Mouse (Mus musculus): ENCODE measurements around the gene Zfp36l1. TPM values are rescaled to one million over a fixed set of nuclear protein-coding genes. Genes with fewer than 3 reads are reported as not detected.

Zfp36l1 gene
- polyA plus RNA-seq, 1 experiment from 2014 or later: 23.7 TPM

DNA sequence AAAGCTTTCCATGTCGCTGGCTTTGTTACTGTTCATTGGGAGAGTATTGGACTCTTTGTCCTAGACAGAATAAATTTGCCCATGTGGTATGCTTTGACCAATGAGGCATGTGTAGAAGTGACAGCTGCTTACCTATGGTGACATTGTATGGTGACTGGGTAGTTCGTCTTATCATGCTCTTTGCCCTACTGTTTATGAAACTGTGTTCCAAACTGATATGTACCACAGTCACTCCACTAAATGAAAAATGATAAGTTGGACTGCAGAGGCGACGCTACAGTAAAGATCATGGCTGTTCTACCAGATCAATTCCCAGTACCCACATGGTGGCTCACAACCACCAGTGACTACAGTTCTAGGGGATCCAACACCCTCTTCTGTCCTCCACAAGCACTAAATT is 24.7 kb downstream of the Zfp36l1 start:
- Histone ChIP-seq H3K27me3 (no peaks in the 10 kb centered on the region), H3K36me3 (replicated peaks) (no peaks in the 10 kb centered on the region), H3K9ac (no peak overlapping the region; the same call in 1 of the 2 replicates), H3K27ac (replicated peaks) (peak overlapping the region; percentile 88), H3K4me2 (peak overlapping the region; percentile 42), H3K4me1 (replicated peaks) (peaks cover 81% of the 10 kb centered on the region), H3K4me3 (replicated peaks) (no peak overlapping the region), H3K9me3 (replicated peaks) (no peaks in the 10 kb centered on the region)
- peak; percentile 78 for ATAC-seq (ENCODE audit: insufficient read depth)
- WGBS (ENCODE audit: insufficient replicate concordance): 29% methylated on average over 4 of the region's 4 CpGs

DNA sequence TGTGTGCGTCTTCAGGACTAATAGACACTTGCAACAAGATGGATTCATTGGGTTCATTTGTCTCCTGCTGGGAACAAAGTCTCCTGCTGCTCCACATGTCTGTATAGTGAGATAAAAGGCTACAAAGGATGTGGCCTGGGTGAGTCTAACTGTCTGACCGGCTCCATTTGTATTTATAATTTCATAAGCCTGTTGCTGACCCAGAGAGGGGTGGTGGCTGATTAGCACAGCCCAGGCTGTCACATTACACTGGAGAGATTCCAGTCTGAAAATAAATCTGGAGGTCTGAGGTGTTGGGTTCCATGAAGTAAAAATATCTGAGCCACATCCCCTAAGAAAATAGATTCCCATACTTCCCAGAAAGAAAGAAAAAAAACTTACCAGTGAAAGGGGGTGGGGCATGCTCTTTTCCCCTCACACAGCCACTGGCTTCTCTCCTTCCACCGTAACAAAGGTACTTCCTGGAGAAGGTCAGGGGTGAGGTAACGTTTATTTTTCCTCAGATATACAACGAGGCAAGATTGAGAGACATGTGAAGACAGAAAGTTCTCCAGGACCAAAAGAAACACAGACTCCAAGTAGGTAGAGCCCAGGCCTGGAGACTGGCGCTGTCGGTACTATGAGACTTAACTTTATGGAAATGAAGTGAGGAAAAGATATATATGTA is 28.2 kb downstream of the Zfp36l1 start:
- H3K9ac ChIP-seq: no peak overlapping the region
- no peaks in the 10 kb centered on the region for H3K27me3 ChIP-seq
- WGBS (ENCODE audit: insufficient replicate concordance): 26% methylated on average over 7 of the region's 7 CpGs
- H3K4me2 ChIP-seq: peak overlapping the region; percentile 25
- no peaks in the 10 kb centered on the region for H3K36me3 ChIP-seq (replicated peaks)
- no peak overlapping the region for H3K4me3 ChIP-seq (replicated peaks)
- H3K4me1 ChIP-seq (replicated peaks): peaks cover 74% of the 10 kb centered on the region
- peak; percentile 14 for ATAC-seq (ENCODE audit: insufficient read depth)
- peak overlapping the region; percentile 92 for H3K27ac ChIP-seq (replicated peaks)
- no peaks in the 10 kb centered on the region for H3K9me3 ChIP-seq (replicated peaks)

DNA sequence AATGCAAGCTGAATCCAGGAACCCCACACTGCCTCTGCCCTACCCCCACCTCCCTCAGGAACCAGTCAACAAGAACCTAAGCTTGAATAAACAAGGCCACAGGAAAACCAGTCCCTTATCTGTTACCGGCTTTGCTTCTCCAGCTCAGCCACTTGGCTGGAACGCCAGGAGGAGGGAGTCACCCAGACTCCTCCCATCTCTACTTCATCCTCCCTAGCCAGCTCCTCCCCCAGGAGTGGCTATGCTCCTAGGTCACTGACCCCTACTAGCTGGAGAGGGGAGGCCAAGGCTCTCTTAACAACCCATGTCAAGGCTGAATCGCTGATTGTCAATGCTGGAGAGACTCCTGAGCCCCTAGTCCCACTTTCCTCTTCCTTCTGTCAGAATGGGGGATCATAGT is 28.9 kb downstream of the Zfp36l1 start:
- peak; percentile 85 for ATAC-seq (ENCODE audit: insufficient read depth)

DNA sequence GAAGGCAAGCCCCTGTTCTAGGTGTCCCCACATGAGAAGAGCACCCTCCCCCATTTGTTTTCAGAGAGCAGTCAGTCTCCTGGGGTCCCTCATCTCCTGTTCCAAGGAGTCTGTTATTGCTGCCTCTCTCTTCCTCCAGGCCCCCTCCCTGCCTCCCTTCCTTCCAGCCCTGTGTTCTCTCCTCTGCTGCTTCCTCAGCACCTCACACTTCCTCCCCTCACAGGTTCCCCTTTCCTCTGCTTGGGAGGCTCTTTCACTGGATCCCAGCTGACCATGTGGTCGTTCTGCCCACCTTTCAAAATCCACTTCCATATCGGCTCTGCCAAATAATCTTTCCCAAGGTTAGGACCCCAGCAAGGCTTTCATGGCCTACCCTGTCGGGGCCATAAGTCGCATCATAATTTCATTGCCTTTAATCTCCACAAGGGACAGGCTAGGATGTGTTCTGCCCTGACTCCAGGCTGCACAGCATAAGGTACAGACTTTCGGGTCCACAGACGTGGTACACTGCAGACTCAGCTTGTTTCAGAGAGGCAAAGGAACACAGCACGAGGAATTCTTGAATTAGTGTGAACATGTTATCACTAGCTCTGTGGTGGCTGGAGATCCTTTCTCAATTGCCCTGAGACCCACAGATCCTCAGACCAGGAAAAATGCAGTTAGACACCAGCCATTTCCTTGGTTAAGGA is 29.5 kb downstream of the Zfp36l1 start:
- peaks cover 62% of the 10 kb centered on the region for H3K4me1 ChIP-seq (replicated peaks)
- peak overlapping the region; percentile 92 for H3K27ac ChIP-seq (replicated peaks)
- peak overlapping the region; percentile 48 for H3K4me2 ChIP-seq
- no peaks in the 10 kb centered on the region for H3K27me3 ChIP-seq
- 17% methylated on average over 7 of the region's 7 CpGs for WGBS (ENCODE audit: insufficient replicate concordance)
- H3K9ac ChIP-seq: peak overlapping the region; percentile 41; the same call in 1 of the 2 replicates
- no peaks in the 10 kb centered on the region for H3K36me3 ChIP-seq (replicated peaks)
- ATAC-seq (ENCODE audit: insufficient read depth): peak; percentile 13; the same call in 1 of the 2 replicates
- H3K4me3 ChIP-seq (replicated peaks): no peak overlapping the region
- no peaks in the 10 kb centered on the region for H3K9me3 ChIP-seq (replicated peaks)

More for the DNA sequence above, 28.9 kb downstream of the Zfp36l1 start:
- Histone ChIP-seq H3K27me3 (no peaks in the 10 kb centered on the region), H3K9me3 (replicated peaks) (no peaks in the 10 kb centered on the region), H3K36me3 (replicated peaks) (no peaks in the 10 kb centered on the region), H3K27ac (replicated peaks) (peak overlapping the region; percentile 92), H3K9ac (peak overlapping the region; percentile 41; the same call in 1 of the 2 replicates), H3K4me1 (replicated peaks) (peaks cover 68% of the 10 kb centered on the region), H3K4me3 (replicated peaks) (no peak overlapping the region), H3K4me2 (peak overlapping the region; percentile 48)
- WGBS (ENCODE audit: insufficient replicate concordance): 5% methylated on average over 3 of the region's 3 CpGs

DNA sequence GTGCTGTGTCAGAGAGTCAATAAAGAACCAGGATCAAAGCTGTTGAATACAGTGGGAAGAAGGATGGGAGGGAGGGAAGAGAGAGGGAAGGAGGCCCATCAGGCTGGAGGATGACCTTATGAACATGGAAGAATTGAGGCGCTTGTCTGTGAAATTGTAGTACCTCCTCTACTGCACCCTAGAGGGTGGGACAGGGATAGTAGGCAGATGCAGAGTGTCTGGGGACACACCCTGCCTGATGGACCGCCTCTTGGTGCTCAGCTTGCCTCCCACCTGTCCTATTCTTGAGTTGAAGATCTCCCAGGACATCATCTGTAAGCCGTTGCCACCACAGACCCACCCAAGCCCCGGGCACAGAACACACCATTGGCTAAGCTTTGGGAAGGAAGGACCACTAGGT is 30.1 kb downstream of the Zfp36l1 start:
- Histone ChIP-seq H3K4me3 (replicated peaks) (no peak overlapping the region), H3K9ac (no peak overlapping the region), H3K4me1 (replicated peaks) (peaks cover 56% of the 10 kb centered on the region), H3K4me2 (0 out of 2 replicates have a peak overlapping the region, but pooled peaks have one; percentile 48), H3K36me3 (replicated peaks) (no peaks in the 10 kb centered on the region), H3K27me3 (no peaks in the 10 kb centered on the region), H3K27ac (replicated peaks) (peak overlapping the region; percentile 92), H3K9me3 (replicated peaks) (no peaks in the 10 kb centered on the region)
- peak; percentile 36 for ATAC-seq (ENCODE audit: insufficient read depth)
- 37% methylated on average over 4 of the region's 4 CpGs for WGBS (ENCODE audit: insufficient replicate concordance)

DNA sequence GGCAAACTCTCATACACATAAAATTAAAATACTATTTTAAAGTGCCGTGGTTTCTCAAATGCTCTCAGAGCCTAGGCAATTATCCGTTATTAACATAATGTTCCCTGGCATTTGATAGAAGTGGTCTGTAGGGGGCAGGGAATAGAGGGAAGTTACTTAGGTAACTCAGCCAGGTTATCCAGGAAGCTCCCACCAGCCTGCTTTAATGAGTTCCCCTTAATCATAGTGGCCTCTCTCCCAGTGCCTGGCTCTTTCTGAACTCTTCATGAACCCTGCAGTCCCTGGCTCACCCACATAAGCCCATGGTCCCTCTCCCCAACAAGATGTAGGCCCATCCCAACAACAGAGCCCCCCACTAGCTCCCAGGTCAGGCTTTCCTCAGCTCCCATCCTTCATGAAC is 31.4 kb downstream of the Zfp36l1 start:
- 77% methylated on average over 2 of the region's 2 CpGs for WGBS (ENCODE audit: insufficient replicate concordance)

DNA sequence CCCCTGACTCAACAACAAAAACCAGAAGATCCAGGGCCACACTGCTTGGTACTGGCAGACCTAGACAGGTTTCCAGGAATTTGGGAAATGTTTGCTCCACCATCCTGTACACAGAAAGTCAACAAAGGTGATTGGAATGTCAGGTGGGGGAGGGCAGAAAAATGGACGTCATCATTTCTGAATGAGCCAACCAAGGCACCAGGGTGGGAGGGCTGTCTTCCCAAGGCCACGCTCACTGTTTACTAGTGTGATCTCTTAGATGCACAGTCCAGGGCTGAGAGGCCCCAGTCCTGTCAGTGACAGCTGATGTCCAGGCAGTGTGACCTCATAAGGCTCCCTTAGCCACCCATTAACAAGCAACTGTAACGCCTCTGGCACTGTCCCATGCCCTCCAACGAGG is 32.9 kb downstream of the Zfp36l1 start:
- no peak overlapping the region for H3K4me3 ChIP-seq (replicated peaks)
- peak overlapping the region; percentile 76 for H3K27ac ChIP-seq (replicated peaks)
- H3K36me3 ChIP-seq (replicated peaks): no peaks in the 10 kb centered on the region
- H3K27me3 ChIP-seq: 0 out of 2 replicates have a peak, but pooled peaks cover 6% of the 10 kb centered on the region
- WGBS (ENCODE audit: insufficient replicate concordance): 68% methylated on average over 4 of the region's 4 CpGs
- no peak overlapping the region for H3K9ac ChIP-seq
- H3K4me1 ChIP-seq (replicated peaks): peaks cover 38% of the 10 kb centered on the region
- no peaks in the 10 kb centered on the region for H3K9me3 ChIP-seq (replicated peaks)
- H3K4me2 ChIP-seq: no peak overlapping the region
- peak; percentile 51 for ATAC-seq (ENCODE audit: insufficient read depth)

More for the DNA sequence above, 31.4 kb downstream of the Zfp36l1 start:
- Histone ChIP-seq H3K36me3 (replicated peaks) (no peaks in the 10 kb centered on the region), H3K9me3 (replicated peaks) (no peaks in the 10 kb centered on the region), H3K4me2 (no peak overlapping the region), H3K27me3 (no peaks in the 10 kb centered on the region), H3K9ac (no peak overlapping the region), H3K4me3 (replicated peaks) (no peak overlapping the region), H3K4me1 (replicated peaks) (peaks cover 50% of the 10 kb centered on the region), H3K27ac (replicated peaks) (no peak overlapping the region)
- ATAC-seq (ENCODE audit: insufficient read depth): no peak

DNA sequence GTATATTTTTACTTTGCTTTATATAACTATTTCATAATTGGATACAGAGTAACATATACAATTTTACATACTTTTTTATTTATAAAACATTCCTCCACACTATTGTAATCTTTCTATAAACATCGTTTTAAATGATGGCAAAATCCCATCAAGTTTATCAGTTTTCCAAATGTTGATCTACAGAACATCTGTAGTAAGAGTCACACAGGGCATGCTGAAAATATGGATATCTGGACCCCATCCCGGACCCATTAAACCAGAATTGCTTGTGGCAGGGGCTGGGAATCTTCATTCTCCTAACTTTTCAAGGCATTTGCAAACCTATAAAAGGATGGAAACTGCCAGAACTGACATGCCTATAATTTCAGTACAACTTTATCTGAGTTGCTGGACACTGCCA is 38.5 kb downstream of the Zfp36l1 start:
- ATAC-seq (ENCODE audit: insufficient read depth): no peak
- Histone ChIP-seq H3K27me3 (0 out of 2 replicates have a peak, but pooled peaks cover 6% of the 10 kb centered on the region), H3K9me3 (replicated peaks) (no peaks in the 10 kb centered on the region), H3K36me3 (replicated peaks) (no peaks in the 10 kb centered on the region), H3K9ac (no peak overlapping the region), H3K4me3 (replicated peaks) (no peak overlapping the region), H3K27ac (replicated peaks) (no peak overlapping the region), H3K4me2 (no peak overlapping the region), H3K4me1 (replicated peaks) (no peaks in the 10 kb centered on the region; the same call in 1 of the 2 replicates)
- 55% methylated on average over 2 of the region's 2 CpGs for whole genome bisulfite sequencing (ENCODE audit: insufficient replicate concordance)

DNA sequence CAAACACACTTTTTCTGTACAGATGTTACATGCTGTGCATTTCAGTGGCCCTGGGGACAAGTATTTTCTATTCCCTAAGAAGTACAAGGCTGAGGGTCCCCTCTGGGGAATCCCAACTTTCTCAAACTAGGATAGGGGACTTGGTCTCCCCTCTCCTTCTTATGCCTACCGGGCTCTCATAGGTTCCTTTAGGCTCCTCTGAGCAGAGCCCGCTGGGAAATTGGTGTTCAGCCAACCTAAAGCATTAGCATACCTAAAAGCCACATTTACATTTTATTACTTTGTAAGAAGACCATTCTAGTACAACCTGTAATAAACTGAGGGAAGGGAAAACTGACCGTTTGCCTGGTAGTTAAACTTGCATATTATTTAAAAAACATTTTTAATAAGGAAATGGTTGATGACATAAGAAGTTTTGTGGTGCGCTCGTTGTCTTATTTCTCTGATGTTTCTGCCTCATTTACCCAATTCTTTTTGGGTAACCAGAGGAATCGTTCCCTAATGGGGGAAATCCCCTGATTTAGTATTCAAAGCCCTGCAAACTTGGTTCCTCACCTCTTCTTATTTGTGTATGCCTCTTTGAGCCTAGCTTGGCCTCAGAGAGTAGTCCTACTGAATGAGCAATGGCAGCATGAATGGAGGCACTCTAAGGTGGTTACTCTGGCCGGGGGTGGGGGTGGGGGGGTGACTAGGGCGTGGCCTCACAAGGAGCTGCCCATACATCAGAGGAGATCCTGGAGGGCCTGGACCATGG is 42.1 kb downstream of the Zfp36l1 start:
- no peaks in the 10 kb centered on the region for H3K4me1 ChIP-seq (replicated peaks)
- no peak overlapping the region for H3K27ac ChIP-seq (replicated peaks)
- H3K9me3 ChIP-seq (replicated peaks): no peaks in the 10 kb centered on the region
- WGBS (ENCODE audit: insufficient replicate concordance): 64% methylated on average over 8 of the region's 8 CpGs
- H3K27me3 ChIP-seq: 0 out of 2 replicates have a peak, but pooled peaks cover 4% of the 10 kb centered on the region
- no peak overlapping the region for H3K9ac ChIP-seq
- no peak for ATAC-seq (ENCODE audit: insufficient read depth)
- H3K36me3 ChIP-seq (replicated peaks): no peaks in the 10 kb centered on the region
- H3K4me3 ChIP-seq (replicated peaks): no peak overlapping the region
- no peak overlapping the region for H3K4me2 ChIP-seq

DNA sequence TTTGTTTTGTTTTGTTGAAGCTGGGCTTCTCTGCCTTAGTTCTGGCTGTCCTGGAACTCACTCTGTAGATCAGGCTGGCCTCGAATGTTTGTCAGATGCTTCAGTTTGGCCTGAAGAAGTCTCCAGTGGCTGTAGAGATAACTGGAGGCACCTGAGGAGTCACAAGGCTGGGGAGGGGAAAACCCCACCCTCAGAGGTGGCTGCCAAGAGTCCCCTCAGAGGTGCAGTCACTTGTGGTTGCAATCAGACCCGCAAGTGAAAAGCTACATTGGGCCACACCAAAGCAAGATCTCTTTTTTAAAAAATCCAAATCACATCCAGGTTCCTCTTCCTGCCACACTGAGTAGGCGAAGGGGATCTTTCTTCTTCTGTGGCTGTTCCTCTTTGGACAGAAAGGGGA is 43.8 kb downstream of the Zfp36l1 start:
- Histone ChIP-seq H3K27me3 (no peaks in the 10 kb centered on the region), H3K9ac (no peak overlapping the region), H3K27ac (replicated peaks) (no peak overlapping the region), H3K4me2 (no peak overlapping the region), H3K4me3 (replicated peaks) (no peak overlapping the region), H3K36me3 (replicated peaks) (no peaks in the 10 kb centered on the region), H3K9me3 (replicated peaks) (no peaks in the 10 kb centered on the region), H3K4me1 (replicated peaks) (peaks cover 10% of the 10 kb centered on the region; the same call in 1 of the 2 replicates)
- WGBS (ENCODE audit: insufficient replicate concordance): 34% methylated on average over 3 of the region's 3 CpGs
- ATAC-seq (ENCODE audit: insufficient read depth): no peak

DNA sequence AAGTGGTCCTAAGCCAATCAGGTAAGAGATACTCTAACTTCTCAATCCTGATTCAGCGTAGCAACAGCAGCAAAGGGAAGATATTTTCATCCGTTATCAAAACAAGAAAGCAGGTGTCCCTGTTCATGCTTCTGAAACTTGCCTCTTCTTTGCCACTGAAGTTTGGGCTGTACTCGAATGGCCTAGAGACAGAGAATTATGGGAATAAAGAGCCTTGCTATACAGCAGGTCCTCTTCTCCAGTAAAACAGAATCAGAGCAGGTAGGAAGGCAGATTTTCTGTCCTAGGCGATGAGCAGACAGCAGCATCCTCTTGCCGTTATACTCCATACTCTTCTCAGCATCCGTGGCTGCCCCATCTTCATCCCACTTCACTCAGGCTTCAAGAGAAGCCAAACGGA is 44.8 kb downstream of the Zfp36l1 start:
- Histone ChIP-seq H3K4me1 (replicated peaks) (peaks cover 18% of the 10 kb centered on the region), H3K36me3 (replicated peaks) (no peaks in the 10 kb centered on the region), H3K9me3 (replicated peaks) (no peaks in the 10 kb centered on the region), H3K4me3 (replicated peaks) (no peak overlapping the region), H3K27ac (replicated peaks) (no peak overlapping the region), H3K4me2 (no peak overlapping the region), H3K9ac (no peak overlapping the region), H3K27me3 (no peaks in the 10 kb centered on the region)
- ATAC-seq (ENCODE audit: insufficient read depth): no peak
- 60% methylated on average over 7 of the region's 7 CpGs for WGBS (ENCODE audit: insufficient replicate concordance)

Data from liver, embryonic 15.5 days (tissue).